Mouse (Mus musculus): ENCODE data around the gene Rbpj.

GRCm38 (mm10) chr5:53463098-53464018 is 2.6 kb upstream of the Rbpj start:
- no peak for TF ChIP-seq MAFK (IDR thresholded peaks at IDR 0.05; ENCODE audit: insufficient replicate concordance, low read length)
- no peak for TF ChIP-seq PAX5 (IDR thresholded peaks at IDR 0.05; ENCODE audit: low read length)
